Mouse (Mus musculus): ENCODE measurements around the gene Smarcc2. TPM values are rescaled to one million over a fixed set of nuclear protein-coding genes. Genes with fewer than 3 reads are reported as not detected.

The Smarcc2 gene
- polyA plus RNA-seq (2016; fragmentation: Nextera tagmentation; extraction: Ambion mirVana): 72.0 and 73.6 TPM in 2 replicates

DNA sequence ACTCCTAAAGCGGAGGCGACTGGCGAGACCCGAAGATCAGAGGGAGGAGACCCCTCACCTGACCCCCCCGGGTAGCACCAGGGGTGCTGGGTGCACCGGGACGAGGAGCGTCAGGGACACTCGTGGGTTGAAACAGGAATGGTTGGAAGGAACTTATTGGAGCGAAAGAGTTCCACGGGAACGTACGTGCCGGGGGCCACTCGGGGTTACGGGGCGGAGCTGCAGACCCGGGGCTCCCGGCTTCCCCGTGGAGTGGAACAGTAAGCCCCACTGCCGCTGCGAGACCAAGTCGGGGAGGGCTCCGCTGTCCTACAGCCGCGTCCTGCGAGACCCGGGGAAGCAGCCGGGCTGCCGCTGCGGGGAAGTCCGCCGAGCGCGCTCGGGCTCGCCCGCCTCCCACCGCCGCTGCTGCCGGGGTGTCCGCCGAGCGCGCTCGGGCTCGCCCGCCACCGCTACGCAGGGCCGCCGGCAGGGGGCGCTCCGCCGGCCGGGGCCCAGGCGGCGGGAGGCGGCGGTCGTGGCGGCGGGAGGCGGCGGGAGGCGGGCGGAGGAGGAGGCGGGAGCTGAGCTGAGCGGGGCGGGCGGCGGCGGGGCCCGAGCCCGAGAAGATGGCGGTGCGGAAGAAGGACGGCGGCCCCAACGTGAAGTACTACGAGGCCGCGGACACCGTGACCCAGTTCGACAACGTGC, at the start of gene Smarcc2:
Smarcc2 (plus strand) TSS at position 530 of the 690 bp plus-strand sequence.
- peaks cover 20% of the 10 kb centered on the region for H3K4me1 ChIP-seq
- peak within 1 kb of the TSS; percentile 96 for H3K4me3 ChIP-seq
- H3K36me3 ChIP-seq (replicated peaks): peaks cover 32% of the 10 kb centered on the region
- no peaks in the 10 kb centered on the region for H3K9me3 ChIP-seq
- H3K27me3 ChIP-seq (ENCODE audit: poor library complexity, severe bottlenecking): peaks cover 21% of the 10 kb centered on the region
- peak within 1 kb of the TSS; percentile 98 for H3K27ac ChIP-seq
- peak; percentile 80 for DNase-seq (ENCODE audit: extremely low spot score, low spot score)
- under 1% methylated on average over 84 of the region's 86 CpGs for WGBS

DNA sequence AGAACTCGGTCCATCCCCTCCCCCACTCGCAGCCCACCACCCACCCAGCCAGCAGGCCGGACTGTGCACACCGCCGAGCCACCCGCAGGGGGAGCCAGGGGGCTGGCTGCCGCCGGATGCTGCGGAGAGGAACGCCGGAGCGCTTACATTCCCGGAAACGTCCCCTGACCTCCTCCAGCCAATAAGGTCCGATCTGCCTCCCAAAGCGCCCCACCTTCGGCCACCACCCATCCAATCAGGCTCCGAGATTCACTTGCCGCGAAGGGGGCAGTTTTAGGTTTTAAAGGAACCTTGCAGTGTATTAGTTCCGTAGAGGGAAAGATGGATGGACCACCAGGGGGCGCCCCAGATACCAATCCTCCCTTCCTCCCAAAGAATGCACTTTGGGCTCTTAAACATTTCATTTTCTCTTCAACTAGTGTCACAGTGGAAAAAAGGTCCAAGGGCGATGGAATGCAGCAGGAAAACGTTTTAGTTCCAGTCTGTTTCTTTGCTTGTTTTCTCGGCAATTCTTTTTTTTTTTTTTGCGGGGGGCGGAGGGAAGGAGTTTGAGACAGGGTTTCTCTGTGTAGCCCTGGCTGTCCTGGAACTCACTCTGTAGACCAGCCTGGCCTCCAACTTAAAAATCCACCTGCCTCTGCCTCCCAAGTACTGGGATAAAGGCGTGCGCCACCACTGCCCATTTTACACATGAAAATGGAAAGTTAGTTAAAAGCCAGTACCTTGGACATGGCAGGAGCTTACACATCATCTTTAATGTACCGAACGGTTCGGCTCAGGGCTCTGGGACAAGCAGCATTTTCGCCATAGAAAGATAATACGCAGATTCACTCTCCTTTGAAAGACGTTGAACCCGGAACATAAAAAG, 49.1 kb upstream of the Smarcc2 start:
- H3K27me3 ChIP-seq (ENCODE audit: poor library complexity, severe bottlenecking): no peaks in the 10 kb centered on the region
- H3K36me3 ChIP-seq (replicated peaks): peaks cover 53% of the 10 kb centered on the region
- no peaks in the 10 kb centered on the region for H3K9me3 ChIP-seq
- WGBS: 6% methylated on average over 36 of the region's 36 CpGs
- H3K4me3 ChIP-seq: peak overlapping the region; percentile 99
- H3K4me1 ChIP-seq: peaks cover 55% of the 10 kb centered on the region
- H3K27ac ChIP-seq: peak overlapping the region; percentile 96
- peak; percentile 97 for DNase-seq (ENCODE audit: extremely low spot score, low spot score)

- peaks cover 53% of the 10 kb centered on the region for H3K36me3 ChIP-seq (replicated peaks)
- no peaks in the 10 kb centered on the region for H3K27me3 ChIP-seq (ENCODE audit: poor library complexity, severe bottlenecking)
- H3K27ac ChIP-seq: peak overlapping the region; percentile 96
- DNase-seq (ENCODE audit: extremely low spot score, low spot score): no peak
- H3K4me1 ChIP-seq: peaks cover 55% of the 10 kb centered on the region
- WGBS: 19% methylated on average over 4 of the region's 4 CpGs
- peak overlapping the region; percentile 99 for H3K4me3 ChIP-seq
- H3K9me3 ChIP-seq: no peaks in the 10 kb centered on the region
These were observed 48.5 kb upstream of the Smarcc2 start for GRCm38 (mm10) chr10:128410560-128410845.

DNA sequence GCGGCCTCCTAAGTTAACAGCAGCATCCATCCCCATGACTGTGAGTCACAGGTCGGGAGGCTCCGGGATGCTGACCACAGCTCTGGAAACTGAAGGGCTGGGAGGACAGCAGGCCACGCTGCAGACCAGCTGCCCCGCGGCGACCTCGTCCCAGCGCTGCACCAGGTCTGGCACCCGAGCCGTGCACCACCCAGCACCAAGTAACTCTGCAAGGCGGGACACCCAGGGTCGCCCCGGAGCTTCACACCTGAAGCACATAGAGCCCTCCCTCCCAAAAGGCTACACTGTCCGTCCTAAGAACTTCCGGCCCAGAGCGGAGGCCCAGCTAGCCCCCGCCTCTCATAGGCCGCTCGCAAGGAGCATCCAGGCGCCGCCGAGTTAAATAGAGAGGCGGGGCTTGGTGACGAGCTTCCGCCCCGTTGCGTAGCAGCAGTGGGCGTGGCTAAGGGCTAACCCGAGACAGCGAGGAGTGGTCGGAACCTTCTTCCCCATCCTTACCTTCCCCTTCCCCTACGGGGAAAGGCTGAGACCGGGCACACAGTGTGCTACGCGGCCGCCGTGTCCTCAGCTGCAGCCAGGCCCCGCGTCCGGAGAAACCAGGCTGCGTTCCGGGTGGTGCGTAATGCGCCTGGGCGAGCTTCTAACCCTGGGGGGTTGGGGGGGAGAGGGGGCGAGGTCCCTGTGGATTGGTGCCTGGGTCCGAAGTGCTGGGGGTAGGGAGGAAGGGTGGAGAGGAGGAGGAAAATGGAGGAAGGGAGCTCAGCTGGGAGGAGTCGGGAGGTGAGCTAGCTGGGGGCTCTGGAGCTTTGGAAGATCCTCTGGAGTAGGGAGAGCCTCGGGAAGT, 47.6 kb upstream of the Smarcc2 start, which contains the start of the genes Nabp2 and Rnf41:
Nabp2 (minus strand) TSS at position 282 of the 844 bp plus-strand sequence.
Rnf41 (plus strand) TSS at position 447 of the 844 bp plus-strand sequence.
- DNase-seq (ENCODE audit: extremely low spot score, low spot score): peak; percentile 99
- Histone ChIP-seq H3K27ac (peak within 1 kb of the TSS; percentile 96), H3K36me3 (replicated peaks) (peaks cover 53% of the 10 kb centered on the region), H3K4me3 (peak within 1 kb of the TSS; percentile 99), H3K27me3 (ENCODE audit: poor library complexity, severe bottlenecking) (no peaks in the 10 kb centered on the region), H3K4me1 (peaks cover 55% of the 10 kb centered on the region), H3K9me3 (no peaks in the 10 kb centered on the region)
- under 1% methylated on average over 50 of the region's 50 CpGs for WGBS

- peak overlapping the region; percentile 99 for H3K4me3 ChIP-seq
- H3K27ac ChIP-seq: peak overlapping the region; percentile 96
- peaks cover 53% of the 10 kb centered on the region for H3K36me3 ChIP-seq (replicated peaks)
- DNase-seq (ENCODE audit: extremely low spot score, low spot score): no peak
- 2% methylated on average over 14 of the region's 14 CpGs for WGBS
- H3K4me1 ChIP-seq: peaks cover 55% of the 10 kb centered on the region
- no peaks in the 10 kb centered on the region for H3K27me3 ChIP-seq (ENCODE audit: poor library complexity, severe bottlenecking)
- H3K9me3 ChIP-seq: no peaks in the 10 kb centered on the region
These were observed 47.0 kb upstream of the Smarcc2 start for GRCm38 (mm10) chr10:128412055-128412381.

DNA sequence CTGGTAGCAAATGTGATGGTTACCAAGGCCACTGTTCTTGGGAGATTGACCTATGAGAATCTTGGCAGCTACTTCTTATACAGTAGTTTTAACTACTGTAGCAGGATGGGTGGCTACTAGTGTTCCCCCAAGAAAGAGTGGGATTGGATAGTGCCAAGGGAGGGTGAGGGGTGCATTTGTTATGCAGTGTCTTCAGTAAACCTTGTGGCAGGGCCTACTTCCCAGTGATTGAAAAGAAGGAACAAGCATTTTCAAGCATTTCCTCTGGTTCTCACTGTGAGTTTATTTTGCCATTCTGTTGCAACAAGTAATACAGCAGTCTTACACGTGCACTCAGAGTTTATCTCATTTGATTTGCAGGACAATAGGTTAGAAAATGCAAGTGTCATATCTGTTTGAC, 46.5 kb upstream of the Smarcc2 start:
- no peak for DNase-seq (ENCODE audit: extremely low spot score, low spot score)
- Histone ChIP-seq H3K9me3 (no peaks in the 10 kb centered on the region), H3K27ac (peak overlapping the region; percentile 96), H3K36me3 (replicated peaks) (peaks cover 53% of the 10 kb centered on the region), H3K4me3 (peak overlapping the region; percentile 99), H3K4me1 (peaks cover 55% of the 10 kb centered on the region), H3K27me3 (ENCODE audit: poor library complexity, severe bottlenecking) (no peaks in the 10 kb centered on the region)
- WGBS: 77% methylated on average over 1 of the region's 1 CpGs

DNA sequence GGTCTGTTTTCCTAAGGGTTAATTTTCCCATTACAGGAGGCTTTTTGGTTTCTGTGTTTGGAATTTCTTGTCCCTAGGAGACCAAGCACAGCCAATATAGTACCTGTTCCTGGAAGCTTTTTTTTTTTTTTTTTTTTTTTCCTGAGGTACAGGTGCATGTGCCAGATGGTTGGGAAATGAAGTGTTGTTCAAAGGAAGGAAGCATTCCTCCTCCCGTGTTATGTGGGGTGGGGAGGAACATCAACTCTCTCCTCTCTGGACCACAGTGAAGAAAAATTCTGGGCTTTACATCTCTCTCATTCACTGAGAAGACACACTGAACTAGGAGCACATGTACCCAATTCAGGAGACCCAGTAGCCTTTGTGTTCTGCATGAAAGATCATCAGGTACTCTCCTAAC, 46.0 kb upstream of the Smarcc2 start:
- DNase-seq (ENCODE audit: extremely low spot score, low spot score): no peak
- Histone ChIP-seq H3K27me3 (ENCODE audit: poor library complexity, severe bottlenecking) (no peaks in the 10 kb centered on the region), H3K4me3 (peak overlapping the region; percentile 99), H3K27ac (no peak overlapping the region), H3K36me3 (replicated peaks) (peaks cover 53% of the 10 kb centered on the region), H3K9me3 (no peaks in the 10 kb centered on the region), H3K4me1 (peaks cover 51% of the 10 kb centered on the region)
- WGBS: 59% methylated on average over 1 of the region's 1 CpGs

DNA sequence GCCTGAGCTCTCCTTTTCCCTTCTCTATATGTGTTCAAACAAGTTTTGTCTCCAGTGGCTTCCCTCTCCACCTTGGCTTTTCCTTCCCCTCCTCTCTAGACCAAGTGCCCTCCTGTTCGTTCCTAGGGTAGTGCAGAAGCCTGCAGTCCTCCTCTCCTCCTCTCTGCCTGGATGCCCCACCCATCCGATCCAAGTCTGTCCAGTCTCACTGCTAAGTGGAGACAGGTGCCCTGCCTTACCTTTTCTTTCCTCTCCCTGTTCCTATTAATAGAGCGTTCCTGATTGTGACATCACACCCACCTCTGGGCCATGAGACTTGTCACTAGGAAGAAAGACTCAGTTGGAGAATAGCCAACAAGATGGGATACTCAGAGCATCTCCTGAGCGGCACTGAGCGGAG, 44.2 kb upstream of the Smarcc2 start:
- WGBS: 90% methylated on average over 5 of the region's 5 CpGs
- Histone ChIP-seq H3K9me3 (no peaks in the 10 kb centered on the region), H3K4me1 (peaks cover 42% of the 10 kb centered on the region), H3K36me3 (replicated peaks) (peaks cover 67% of the 10 kb centered on the region), H3K4me3 (no peak overlapping the region), H3K27me3 (ENCODE audit: poor library complexity, severe bottlenecking) (no peaks in the 10 kb centered on the region), H3K27ac (no peak overlapping the region)
- no peak for DNase-seq (ENCODE audit: extremely low spot score, low spot score)

DNA sequence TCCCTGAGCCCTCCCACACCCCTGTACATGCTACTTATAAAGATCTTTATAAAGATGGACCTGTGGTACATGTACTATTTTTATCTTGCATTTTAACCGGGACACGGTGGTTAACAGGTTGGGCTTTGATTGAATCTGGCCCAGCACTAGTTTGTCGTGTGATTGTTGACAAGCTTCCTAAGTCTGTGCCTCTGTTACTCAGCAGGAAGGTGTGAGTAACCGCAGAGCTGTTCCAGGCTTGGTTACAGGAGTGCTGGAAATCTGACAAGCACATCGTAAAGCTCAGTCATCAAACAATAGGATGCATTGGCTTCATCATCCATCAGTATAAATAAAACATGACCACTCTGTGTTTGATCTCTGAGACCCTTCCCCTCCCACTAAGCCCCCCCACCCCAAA, 36.6 kb upstream of the Smarcc2 start:
- Histone ChIP-seq H3K27me3 (ENCODE audit: poor library complexity, severe bottlenecking) (no peaks in the 10 kb centered on the region), H3K4me1 (no peaks in the 10 kb centered on the region), H3K4me3 (no peak overlapping the region), H3K36me3 (replicated peaks) (peaks cover 98% of the 10 kb centered on the region), H3K9me3 (no peaks in the 10 kb centered on the region), H3K27ac (no peak overlapping the region)
- DNase-seq (ENCODE audit: extremely low spot score, low spot score): no peak
- WGBS: 93% methylated on average over 5 of the region's 5 CpGs

DNA sequence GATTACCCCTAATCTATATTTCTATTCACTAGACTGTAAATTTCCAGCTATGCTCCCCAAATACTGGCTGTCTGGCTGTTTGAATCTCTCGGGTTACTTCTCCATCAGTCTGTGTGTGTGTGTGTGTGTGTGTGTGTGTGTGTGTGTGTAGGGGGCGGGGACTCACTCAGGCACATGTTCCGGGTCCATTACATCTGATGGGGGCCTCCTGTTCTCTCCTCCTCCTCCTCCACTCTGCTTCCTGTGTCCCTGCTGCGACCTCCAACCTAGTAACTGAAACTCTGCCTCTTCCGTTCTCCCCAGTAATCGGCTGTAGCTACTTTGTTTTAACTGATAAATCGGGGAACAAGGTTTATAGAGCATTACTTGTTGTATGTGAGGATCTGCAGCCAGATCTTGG, 34.4 kb upstream of the Smarcc2 start:
- 81% methylated on average over 7 of the region's 7 CpGs for WGBS
- DNase-seq (ENCODE audit: extremely low spot score, low spot score): no peak
- Histone ChIP-seq H3K36me3 (replicated peaks) (peaks cover 94% of the 10 kb centered on the region), H3K27me3 (ENCODE audit: poor library complexity, severe bottlenecking) (no peaks in the 10 kb centered on the region), H3K27ac (no peak overlapping the region), H3K9me3 (no peaks in the 10 kb centered on the region), H3K4me1 (no peaks in the 10 kb centered on the region), H3K4me3 (no peak overlapping the region)

GRCm38 (mm10) chr10:128425260-128425659, 33.8 kb upstream of the Smarcc2 start:
- Histone ChIP-seq H3K9me3 (no peaks in the 10 kb centered on the region), H3K27ac (no peak overlapping the region), H3K4me3 (no peak overlapping the region), H3K36me3 (replicated peaks) (peaks cover 94% of the 10 kb centered on the region), H3K27me3 (ENCODE audit: poor library complexity, severe bottlenecking) (no peaks in the 10 kb centered on the region), H3K4me1 (no peaks in the 10 kb centered on the region)
- no peak for DNase-seq (ENCODE audit: extremely low spot score, low spot score)
- WGBS: 85% methylated on average over 3 of the region's 3 CpGs

- Histone ChIP-seq H3K9me3 (no peaks in the 10 kb centered on the region), H3K27me3 (ENCODE audit: poor library complexity, severe bottlenecking) (no peaks in the 10 kb centered on the region), H3K27ac (no peak overlapping the region), H3K36me3 (replicated peaks) (peaks cover 89% of the 10 kb centered on the region), H3K4me1 (no peaks in the 10 kb centered on the region), H3K4me3 (no peak overlapping the region)
- DNase-seq (ENCODE audit: extremely low spot score, low spot score): no peak
- WGBS: 89% methylated on average over 5 of the region's 5 CpGs
These were observed 30.0 kb upstream of the Smarcc2 start for GRCm38 (mm10) chr10:128429052-128429451.
